Mouse (Mus musculus): ENCODE data around the gene B9d1.

B9d1 gene

DNA sequence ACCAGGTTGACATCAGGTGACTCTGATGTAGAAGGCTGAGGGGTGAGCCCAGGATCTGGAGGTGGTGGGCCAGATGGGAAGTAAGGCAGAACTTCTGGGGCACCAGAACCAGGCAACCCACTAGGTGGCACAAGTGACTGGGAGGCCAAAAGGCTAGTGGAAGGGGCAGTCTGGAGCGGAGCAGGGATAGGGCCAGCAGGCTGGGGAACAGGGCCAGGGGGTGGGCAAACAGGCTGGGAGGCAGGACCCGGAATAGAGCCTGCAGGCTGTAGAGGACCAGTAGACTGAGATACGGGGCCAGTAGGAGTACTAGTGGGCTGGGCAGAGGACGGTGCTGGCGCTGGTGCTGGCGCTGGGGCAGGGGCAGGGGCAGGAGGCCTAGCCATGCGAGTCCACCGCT, 15.1 kb upstream of the B9d1 start:
- no peak for DNase-seq

DNA sequence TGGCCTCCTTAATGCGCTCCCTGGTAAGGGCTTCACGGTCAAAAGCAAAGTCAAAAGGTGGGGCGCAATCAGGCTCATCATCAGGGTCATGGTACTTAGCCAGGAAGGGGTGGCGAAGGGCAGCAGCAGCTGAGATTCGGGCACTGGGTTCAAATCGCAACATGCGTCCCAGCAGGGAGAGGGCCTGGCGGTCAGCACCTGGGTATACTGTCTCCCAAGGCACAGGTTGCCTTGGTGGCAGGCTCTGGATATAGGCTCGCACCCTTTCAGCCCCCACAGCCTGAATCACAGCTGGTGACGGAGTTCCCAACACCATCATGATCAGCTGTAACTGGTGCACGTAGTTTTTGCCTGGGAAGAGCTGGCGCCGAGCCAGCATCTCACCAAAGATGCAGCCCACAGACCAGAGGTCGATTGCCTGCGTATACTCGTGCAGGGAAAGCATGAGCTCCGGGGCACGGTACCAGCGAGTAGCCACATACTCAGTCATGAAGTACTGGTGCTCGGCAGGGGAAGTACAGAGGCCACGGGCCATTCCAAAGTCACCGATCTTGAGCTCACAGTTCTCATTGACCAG, 13.9 kb upstream of the B9d1 start:
- DNase-seq: no peak

DNA sequence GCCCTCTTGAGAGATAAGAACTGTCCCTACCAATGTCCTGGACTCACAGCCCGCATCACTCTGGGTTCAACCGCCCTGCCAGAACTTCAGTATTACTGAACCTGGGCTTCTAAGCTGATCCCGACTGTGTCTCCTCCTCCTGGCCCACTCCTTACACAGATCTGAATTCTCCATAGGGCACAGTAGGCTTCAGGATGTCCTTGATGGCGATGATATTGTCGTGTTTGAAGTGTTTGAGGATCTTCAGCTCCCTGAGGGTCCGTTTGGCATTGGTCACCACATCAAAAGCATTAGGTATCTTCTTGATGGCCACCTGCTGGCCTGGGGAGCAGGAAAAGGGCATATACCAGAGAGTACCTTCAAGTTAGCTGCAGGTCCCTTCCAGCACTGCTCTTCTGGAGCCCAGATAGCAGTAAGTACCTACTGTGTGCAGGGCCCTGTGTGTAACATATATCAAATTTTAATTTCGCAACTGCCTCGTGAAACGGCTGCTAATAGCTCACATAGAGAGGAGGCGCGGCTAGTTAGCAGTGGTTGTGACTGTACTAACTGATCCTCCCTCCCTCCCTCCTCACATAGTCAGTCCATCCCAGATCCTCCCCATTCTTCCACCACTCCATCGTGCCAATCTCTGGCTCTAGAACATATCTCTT, 12.1 kb upstream of the B9d1 start:
- DNase-seq: no peak

DNA sequence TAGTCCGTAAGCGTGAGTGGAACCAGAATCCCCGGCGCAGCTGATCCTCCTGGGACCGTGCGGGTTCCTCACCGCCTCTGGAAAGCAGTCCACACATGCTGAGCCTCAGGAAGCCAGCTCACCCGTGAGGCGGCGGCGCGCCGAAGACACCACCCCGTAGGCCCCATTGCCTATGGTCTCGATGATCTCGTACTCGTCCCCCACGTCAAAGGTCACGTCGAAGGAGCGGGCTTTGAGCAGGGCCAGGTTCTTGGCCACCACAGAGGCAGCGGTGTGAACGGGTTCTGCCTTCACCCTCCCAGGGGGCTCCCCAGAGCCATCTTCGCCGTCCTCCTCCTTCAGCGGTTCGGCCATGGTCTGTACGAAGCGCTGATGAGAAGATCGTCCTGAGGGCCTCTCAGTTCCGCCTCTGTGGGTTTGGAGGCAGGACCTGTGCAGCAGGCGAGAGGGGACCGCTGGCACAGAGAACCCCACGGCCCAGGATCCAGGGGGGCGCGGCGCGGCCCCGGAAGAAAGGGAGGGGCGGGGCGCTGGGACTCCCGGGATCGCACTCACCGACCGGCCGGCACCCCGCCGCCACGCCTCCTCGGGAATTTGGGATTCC, 11.3 kb upstream of the B9d1 start:
- peak; percentile 12 to 48 for DNase-seq

DNA sequence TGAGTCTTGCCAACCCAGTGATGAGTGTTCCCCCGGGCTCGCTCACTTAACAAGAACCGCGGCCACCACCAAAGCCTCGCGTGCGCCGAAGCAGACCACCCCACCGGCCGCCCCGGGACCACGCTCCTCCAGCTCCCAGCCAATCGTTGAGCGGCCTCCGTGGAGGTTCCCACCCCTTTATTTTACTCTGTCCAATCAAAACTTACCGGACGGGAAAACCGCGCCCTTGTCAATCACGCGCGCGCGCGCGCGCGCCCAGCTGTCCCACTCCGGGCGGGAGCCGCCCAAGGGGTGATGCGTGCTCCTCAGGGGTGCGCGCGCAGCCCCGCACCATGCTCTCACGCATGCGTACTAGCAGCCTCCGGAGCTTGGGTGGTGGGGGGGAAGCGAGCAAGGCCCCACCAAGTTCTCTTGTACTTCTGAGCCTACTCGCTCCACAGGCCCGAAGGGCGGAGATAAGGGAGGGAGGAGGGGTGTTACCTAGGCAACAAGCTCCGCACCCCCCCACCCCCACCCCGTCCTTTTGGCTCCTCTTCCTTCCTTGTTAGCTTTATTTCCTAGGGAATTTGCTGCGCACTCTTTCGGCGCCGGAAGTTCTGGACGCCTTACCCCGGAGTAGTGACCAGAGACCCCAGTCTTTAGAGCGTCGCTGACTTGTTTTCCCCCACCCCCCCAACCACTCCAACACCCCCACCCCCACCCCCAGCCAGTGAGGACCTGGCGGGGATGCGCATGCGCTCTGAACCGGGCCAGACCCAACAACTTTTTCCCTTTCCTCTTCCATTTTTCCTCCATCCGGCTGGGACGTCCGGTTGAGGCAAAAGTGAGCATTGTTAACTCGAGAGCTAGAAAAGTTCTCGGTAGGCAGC, 10.6 kb upstream of the B9d1 start, which contains the start of gene Mapk7:
Mapk7 (minus strand) TSS at position 278 of the 869 bp plus-strand sequence.
- peak; percentile 98 for DNase-seq

DNA sequence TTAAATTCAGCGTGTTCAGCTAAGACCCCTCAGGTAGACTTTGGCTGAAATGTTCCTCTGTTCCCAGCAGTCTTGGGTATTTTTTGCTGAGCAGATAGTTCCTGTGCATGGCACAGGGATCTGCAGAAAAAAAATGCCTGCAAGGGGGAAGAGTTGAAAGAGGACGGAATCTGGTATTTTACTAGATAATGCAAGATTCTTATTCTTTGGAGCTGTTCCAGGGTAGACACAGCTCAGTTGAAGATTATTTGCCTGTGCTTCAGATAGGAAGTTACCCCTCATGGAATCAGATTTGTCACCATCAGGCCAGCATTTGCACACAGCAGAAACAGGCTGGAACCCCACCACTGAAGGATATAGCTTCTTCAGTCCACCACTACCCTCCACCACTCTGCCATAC, 9.4 kb upstream of the B9d1 start:
- DNase-seq: no peak

DNA sequence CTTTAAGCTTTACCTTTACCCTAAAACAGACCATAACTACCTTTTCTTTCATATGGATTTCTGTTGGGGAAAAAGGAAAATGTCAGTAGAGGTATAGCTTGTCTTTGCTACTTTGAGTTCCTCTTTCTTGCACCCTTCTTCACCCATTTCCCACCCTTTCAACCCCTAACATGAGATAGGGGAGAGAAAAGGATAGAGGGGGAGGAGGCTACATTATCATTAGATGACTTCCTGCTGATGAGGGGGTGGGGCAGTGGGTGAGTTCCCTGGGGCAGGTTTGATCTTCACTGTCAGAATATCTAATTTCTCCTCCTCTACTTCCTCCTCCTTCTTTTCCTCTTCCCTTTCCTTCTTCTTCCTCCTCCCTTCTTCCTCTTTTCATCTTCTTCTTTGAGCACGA, 7.5 kb upstream of the B9d1 start:
- no peak for DNase-seq

DNA sequence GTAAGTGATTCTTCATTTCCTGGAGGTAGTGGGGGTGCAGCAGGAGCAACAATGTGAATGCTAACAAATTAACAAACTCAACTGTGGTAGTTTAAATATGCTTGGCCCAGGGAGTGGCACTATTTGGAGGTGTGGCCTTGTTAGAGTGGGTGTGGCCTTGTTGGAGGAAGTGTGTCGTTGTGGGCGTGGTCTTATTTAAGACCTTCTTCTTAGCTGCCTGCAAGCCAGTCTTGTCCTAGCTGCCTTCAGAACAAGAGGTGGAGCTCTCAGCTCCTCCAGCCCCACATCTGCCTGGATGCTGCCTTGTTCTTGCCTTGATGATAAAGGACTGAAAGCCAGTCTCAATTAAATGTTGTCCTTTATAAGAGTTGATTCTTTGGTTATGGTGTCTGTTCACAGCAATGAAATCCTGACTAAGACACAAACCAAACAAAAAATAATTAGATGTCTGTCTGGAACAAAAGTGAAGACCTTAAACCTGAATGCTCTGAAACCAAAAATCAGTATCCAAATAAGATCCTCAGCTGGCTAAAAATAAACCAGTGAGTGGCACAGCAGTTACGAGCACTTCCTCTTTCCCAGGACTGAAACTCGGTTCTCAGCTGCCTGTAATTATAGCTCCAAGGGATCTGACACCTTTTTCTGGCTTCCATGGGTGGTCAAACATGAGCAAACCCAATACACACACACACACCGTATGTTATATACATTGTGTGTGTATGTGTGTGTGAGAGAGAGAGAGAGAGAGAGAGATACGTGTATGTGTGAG, 6.0 kb upstream of the B9d1 start:
- no peak for DNase-seq

DNA sequence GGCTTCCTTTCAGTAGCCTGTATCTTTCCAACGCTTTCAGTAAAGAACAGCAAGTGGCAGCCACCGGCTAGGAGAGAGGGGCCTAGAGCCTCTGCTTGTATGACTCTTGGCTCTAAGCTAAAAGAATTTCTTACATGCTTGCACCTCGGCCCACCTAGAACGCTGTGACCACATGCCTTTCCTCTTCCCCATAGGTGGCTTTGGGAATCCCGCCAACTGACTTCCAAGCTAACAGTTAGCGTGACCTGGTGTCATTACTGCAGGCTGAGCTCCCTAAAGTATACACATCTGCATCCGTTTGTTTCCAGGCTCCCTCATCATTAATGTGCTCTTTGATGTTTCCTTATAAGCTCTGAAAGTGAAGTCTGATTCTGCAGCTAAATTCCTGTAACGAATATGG, 1.0 kb upstream of the B9d1 start:
- DNase-seq: no peak

DNA sequence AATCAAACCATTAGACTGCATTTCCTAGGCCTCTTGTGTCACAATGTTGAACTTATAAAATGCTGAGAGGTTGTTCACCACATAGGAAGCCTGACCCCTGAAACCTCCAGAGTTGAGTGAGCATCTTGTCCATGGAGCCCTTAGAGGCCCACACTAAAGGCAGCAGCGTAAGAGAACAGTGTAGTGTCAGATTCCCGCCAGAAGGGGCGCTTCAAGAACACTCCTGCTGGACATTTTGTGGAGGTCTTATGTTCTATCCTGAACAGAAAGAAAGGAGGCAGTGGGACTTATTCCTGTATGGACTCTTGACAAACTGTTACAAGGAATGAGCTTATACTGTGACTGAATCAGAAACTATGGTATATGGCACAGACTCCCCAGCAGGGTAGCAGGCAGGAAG, 10.0 kb downstream of the B9d1 start:
- peak; percentile 45 to 77 for DNase-seq

DNA sequence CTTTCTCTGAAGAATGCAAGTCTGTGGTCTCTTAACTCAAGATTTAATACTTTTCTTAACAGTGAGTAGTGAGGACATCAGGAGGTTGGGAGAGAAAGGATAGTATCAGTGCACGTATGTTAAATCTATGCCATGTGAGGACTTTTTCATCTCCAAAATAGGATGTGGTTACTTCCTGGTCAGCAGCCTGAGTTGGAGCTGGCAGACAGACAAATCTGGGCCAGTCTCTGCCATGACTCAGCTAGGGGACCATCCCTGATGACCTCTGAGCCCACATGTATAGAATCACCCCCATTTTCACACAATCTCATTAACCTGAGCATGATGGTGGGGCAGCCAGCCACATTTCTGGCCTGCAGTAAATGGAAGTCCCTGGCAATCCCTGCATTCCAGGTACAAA, 13.0 kb downstream of the B9d1 start:
- no peak for DNase-seq

DNA sequence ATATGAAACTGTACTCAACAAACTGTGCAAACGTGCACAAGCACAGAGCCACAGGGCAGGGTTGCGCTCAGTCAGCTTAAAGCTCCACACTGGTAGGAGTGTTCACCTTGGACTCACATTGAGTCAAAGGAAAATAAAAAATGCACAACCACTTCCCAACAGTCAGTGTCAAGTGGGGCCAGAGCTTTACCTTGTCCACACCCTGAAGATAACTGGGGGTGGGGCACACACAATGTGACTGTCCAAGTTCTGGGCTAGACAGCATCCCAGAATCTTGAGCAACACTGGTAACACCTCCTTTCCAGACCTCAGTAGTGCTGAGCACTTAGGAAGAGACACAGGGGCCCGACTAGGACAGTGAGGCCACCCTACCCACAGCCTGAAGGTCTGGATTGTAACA, 13.9 kb downstream of the B9d1 start:
- no peak for DNase-seq

DNA sequence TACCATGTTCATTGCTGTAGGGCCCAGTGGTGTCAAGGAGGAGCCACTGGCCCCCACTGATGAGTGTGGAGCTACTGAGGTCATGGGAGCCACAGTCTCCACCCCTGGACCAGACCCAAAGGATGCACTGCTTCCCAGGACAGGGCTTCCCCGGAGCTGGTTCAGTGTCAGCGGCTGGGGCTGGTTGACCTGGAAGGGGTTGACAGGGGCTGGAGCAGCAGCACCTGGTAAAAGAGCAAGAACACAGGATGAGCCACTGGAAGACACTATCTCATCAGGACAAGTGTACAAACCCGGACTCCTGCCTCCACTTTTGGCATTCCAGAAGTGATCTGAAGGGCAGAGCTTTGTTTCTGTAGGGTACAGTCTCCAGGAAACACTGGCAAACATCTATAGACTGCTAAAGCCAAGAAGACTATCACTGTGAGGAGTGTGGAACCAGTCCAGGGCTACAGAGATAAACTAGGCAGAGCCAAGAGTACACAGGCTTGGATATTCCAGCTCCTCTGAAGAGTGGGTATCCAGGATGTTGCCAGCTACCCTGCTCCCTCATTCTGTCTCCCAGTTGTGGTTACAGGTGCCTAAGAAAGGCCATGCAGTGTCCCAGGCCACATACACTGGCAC, 14.7 kb downstream of the B9d1 start:
- DNase-seq: no peak

DNA sequence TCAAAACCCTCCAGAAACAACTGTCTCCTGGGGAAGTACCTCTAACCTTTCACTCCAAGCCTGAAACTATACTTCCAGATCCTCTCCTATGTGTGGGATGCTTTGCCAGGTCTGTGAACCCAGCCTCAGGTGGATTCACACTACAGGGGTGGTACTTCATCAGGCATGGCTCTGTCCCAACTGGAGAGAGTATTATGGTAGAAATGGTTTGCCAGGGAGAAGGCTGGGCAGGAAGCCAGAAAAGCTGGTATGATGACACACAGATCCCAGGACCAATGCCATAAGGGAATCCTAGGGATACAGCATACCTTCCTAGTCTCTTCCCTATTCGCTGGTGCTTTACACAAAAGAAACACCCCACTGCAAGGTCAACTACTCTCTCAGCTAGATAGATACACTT, 21.9 kb downstream of the B9d1 start:
- DNase-seq: peak; percentile 16 to 33

DNA sequence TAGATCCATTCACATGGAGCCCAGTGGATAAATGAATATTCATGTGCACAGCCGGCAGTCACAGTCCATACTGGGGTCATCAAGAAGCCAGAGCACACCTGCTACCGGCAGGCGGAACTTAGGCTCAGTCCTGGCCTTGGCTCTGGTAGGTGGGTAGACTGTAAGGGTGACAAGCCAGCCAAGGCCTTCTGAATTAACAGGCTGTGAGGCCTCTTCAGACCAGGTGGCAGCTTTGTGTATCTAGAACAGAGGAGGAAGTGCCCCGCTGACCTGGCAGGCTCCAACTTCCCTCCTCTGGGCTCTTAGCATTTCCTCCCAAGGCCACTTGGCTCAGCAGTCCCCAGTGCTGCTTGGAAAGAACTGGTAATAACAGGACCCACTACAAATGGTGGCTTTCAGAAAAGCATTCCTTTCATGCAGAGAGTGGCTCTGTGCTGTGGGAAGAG, 24.3 kb downstream of the B9d1 start:
- DNase-seq: peak; percentile 61 to 69

DNA sequence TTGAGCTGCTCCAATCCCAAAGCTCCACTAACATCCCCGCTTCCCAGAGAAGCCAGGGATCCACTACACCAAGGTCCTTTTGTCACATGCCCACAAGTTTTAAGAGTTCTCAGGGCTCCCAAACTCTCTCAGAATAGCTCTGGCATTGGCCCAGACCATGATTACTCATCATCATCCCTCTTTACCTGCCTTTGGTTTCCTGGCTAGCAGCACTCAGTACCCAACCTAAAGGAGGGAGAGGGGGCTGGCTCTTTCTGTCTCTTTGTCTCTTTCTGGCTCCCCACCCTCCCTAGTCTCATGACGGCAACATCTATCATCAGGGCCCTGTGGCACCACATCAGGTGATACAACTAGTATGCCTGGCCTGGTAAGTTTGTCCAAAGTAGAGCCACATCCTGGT, 27.9 kb downstream of the B9d1 start:
- DNase-seq: peak; percentile 50 to 51

DNA sequence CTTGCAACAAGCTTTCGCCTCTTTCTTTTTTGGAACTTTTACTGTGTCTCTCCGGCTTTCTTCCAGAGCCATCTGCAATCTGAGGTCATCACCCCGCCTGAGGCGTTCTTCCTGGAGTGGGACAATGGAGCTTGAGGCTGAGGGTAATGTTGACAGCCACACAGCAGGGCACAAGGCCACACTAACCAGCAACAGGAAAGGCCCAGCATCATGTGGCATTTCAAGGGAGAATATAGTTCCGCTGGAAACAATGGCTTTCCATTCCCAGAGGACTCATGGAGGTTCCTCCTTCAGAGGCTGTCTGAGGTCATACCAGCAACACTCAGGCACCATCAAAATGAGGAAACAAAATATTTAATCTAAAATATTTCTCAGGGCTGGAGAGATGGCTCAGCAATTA, 28.6 kb downstream of the B9d1 start:
- peak; percentile 66 to 82 for DNase-seq

DNA sequence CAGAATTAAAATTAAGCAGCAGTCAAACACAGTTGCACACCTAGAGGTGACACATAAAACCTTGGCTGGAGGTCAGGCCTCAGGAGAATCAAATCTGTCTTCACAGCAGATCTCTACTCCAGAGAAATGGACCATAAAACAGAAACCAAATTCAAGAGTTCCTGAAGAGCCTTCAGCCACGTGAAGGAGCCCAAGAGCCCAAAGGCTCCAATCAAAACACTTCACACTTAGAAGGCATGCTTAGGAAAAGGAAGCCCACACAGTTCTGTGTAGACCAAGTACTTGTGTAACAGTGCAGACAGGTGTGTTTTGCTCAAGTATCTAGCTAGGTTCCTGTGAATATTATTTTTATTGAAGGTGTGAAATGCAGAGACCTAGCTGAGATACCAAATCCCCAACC, 30.6 kb downstream of the B9d1 start:
- no peak for DNase-seq

DNA sequence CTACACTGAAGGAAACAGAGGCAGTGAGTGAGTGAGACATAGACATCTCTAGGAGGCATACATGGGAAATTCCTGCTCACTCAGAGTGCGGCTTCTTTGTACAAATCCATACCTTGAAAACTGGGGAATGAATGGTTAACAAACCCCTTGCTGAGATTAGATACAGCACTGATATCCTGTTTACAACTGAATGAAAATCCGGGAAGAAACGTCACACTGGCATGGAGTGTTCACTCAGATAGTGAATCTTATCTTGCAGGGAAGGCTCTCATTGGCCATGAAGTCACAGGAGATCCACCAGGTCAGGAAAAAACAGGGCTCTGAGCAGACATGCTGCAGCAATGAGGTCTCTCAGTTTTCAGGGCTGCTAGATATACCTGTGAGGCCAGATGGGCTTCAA, 32.0 kb downstream of the B9d1 start:
- DNase-seq: no peak

DNA sequence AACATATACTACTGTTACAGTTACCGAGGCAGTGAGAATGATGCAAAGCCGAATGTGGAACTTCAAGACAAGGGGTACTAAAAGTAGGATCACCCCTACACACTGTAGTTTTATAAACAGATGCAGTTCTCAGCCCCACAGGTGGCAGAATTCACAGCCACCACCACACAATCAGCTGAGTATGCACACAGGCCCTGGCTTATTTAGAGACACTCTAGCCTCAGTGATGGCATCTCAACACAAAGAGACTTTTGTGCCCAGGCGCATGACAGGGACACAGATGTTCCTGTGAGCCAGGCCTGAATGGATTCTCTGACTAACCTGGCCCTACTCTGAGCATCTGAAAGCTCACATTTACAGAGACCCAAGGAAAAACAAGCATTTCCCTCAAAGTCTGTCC, 32.4 kb downstream of the B9d1 start:
- DNase-seq: no peak

DNA sequence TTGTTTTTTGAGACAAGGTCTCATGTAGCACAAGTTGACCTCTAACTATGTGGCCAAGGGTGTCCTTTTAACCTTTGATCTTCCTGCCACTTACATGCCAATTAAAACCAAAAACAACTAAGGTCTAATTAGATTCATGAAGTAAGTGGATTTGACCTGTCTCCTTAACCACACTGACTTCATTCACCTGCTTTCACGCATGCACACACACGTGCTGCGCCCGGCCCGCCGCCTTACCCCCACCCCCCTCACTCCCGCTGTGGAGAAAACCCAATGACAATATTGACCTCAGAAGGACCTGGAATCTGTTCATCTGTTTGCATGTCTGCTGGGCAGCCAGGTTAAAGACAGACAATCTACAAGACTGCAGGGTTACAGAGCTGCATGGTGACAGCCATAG, 35.7 kb downstream of the B9d1 start:
- DNase-seq: peak; percentile 34 to 56

DNA sequence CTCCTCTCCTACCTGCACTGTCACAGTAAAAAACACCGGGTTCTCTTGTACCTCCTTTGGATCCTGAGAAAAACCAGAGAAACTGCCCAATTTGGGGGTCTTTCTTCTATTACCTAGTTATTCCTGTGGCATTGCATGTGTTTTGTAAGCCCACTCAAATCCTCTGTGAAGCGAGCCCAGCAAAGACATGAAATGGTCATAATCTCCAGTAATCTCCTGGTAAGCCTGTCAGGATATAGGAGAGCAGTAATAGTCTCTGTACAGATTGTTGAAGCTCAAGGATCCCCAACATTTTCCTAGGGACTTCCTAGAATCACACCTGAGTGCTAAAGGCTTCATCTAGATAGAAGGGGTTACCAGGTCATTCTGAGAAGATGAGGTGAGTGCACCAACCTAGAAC, 36.2 kb downstream of the B9d1 start:
- no peak for DNase-seq

Measured in kidney, postnatal 36 days (tissue).